Mouse (Mus musculus) midbrain, embryonic 12.5 days (tissue): ENCODE measurements around the gene Zfp704. TPM values are rescaled to one million over a fixed set of nuclear protein-coding genes. Genes with fewer than 3 reads are reported as not detected.

ENCODE experiments used
- ATAC-seq: fragments of 200-750 bp; cut with Nextera tagmentation; 2 replicates; pipeline ENCODE4 v1.8.0; 2017; ENCODE audit warnings: low read depth, moderate TSS enrichment, moderate library complexity; ENCODE audit not compliant: low FRiP score
- H3K27ac ChIP-seq: fragments of 300-500 bp; sonication (generic); replicated peaks from 2 replicates; pipeline ENCODE4 v1.5.1; 2016; ENCODE audit warnings: mild to moderate bottlenecking
- H3K27me3 ChIP-seq: fragments of 300-500 bp; sonication (generic); 2 replicates; pipeline ENCODE4 v1.6.1; 2016; ENCODE audit warnings: mild to moderate bottlenecking
- H3K36me3 ChIP-seq: fragments of 300-500 bp; sonication (generic); 2 replicates; pipeline ENCODE4 v1.6.1; 2016
- H3K4me1 ChIP-seq: fragments of 300-500 bp; sonication (generic); 2 replicates; pipeline ENCODE4 v1.6.1; 2016
- H3K4me2 ChIP-seq: fragments of 300-500 bp; sonication (generic); replicated peaks from 2 replicates; pipeline ENCODE4 v1.6.1; 2016; ENCODE audit warnings: mild to moderate bottlenecking, moderate library complexity
- H3K4me3 ChIP-seq: fragments of 300-500 bp; sonication (generic); 2 replicates; pipeline ENCODE4 v1.5.1; 2016; ENCODE audit warnings: mild to moderate bottlenecking
- H3K9ac ChIP-seq: fragments of 300-500 bp; sonication (generic); replicated peaks from 2 replicates; pipeline ENCODE4 v1.6.1; 2016; ENCODE audit warnings: mild to moderate bottlenecking, moderate library complexity
- H3K9me3 ChIP-seq: fragments of 300-500 bp; sonication (generic); 2 replicates; pipeline ENCODE4 v1.6.1; 2016; ENCODE audit warnings: mild to moderate bottlenecking
- WGBS: fragments of 180-500 bp; shearing (Covaris S2); methylation state at CpG from one replicate; pipeline ENCODE4 v1.1.7; 2016; 5-methylcytosine and 5-hydroxymethylcytosine counted together
- polyA plus RNA-seq: library from polyadenylated mRNA; unstranded; fragments of >200 nt; fragmentation: Nextera tagmentation; extraction: Ambion mirVana; gene quantifications from 2 replicates; pipeline ENCODE4 v1.2.1, GENCODE M21; 2016

Gene Zfp704
- polyA plus RNA-seq, 1 experiment from 2014 or later: 6.9 TPM

DNA sequence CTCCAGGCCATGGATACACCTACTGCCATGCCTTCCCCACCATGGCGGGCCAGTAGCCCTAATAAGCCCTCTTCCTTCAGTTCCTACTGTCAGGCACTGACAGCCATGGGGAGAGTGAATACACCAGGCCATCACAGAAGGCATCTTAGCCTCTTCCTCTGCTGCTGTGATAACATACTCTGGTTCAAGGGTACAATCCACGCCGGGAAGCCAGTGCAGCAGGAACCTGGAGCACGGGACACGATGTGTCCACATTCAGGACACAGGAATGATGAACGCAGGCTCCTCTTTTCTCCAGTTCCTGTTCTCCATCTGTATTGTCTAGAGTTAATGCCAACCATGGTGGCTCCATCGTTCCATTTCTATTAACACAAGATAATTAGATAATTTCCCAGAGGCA lies 165.9 kb downstream of the Zfp704 start:
- Histone ChIP-seq H3K4me3 (no peak overlapping the region), H3K9me3 (no peaks in the 10 kb centered on the region), H3K27me3 (no peaks in the 10 kb centered on the region), H3K9ac (no peak overlapping the region), H3K4me2 (no peak overlapping the region), H3K27ac (no peak overlapping the region), H3K36me3 (peaks cover 18% of the 10 kb centered on the region), H3K4me1 (no peaks in the 10 kb centered on the region)
- WGBS: 94% methylated on average over 7 of the region's 7 CpGs
- ATAC-seq: no peak

DNA sequence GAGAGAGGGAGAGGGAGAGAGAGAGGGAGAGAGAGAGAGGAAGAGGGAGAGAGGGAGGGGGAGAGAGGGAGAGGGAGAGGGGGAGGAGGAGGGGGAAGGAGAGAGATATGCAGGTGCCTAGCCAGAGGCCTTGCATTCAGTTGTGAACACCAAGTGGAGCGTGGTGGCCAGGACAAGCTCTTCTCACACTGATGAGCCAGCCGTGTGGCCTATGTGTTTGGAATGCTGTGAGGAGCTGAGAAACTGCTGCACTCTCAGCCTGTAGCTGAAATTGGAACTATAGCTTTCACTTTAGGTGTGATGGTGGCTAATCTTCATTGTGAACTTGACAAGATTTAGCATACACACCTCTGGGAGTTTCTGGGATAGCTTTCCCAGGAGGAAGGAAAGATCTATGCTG lies 166.4 kb downstream of the Zfp704 start:
- Histone ChIP-seq H3K9ac (no peak overlapping the region), H3K36me3 (peaks cover 18% of the 10 kb centered on the region), H3K4me3 (no peak overlapping the region), H3K9me3 (no peaks in the 10 kb centered on the region), H3K4me2 (no peak overlapping the region), H3K27me3 (no peaks in the 10 kb centered on the region), H3K4me1 (no peaks in the 10 kb centered on the region), H3K27ac (no peak overlapping the region)
- no peak for ATAC-seq
- 81% methylated on average over 2 of the region's 2 CpGs for WGBS

DNA sequence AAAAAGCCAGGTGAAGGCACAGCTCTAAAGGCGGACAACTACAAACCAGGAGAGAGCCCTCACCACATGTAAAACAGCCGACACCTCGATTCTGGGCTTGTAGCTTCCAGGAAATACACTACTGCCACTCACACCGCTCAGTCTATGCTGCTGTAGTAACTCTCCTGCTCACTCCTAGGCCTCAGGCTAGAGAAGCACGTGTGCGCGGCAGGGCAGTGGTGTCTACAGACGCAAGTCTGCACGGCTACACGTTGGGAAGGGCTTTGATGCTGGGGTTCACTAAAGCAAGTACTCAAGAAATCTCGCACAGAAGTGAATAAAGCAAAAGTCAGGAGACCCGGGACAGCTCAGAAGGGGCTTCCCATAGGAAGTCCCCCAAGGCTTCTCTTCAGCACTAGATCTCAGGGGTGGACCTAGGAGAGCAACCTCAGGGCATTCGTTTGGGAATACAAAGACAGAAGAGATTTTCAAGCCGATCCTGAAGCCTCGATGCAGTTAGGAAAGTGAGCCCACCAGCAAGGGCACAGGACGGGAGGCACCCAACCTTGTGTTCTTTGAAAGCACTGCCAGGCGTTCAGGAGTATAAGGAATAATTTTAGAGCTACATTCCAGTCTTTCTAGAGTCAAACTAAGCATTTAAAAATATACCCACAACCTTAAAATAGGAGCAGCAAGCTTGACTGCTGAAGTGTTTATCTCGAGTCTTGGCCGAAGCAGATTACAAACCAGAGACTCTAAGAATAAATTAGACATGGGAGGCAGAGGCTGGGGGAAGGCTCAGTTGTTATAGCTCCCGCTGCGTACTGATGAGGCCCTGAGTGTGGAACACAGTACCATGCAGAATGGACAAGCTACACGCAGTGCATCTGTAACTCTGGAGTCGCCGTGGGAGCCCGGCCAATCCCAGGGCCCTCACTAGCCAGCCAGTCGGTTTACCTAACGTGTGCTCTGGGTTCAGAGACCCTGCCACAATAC lies 168.0 kb downstream of the Zfp704 start:
- Histone ChIP-seq H3K4me3 (no peak overlapping the region), H3K27me3 (no peaks in the 10 kb centered on the region), H3K36me3 (peaks cover 18% of the 10 kb centered on the region), H3K4me1 (no peaks in the 10 kb centered on the region), H3K4me2 (no peak overlapping the region), H3K9me3 (no peaks in the 10 kb centered on the region), H3K27ac (no peak overlapping the region), H3K9ac (no peak overlapping the region)
- WGBS: 91% methylated on average over 27 of the region's 27 CpGs
- no peak for ATAC-seq

DNA sequence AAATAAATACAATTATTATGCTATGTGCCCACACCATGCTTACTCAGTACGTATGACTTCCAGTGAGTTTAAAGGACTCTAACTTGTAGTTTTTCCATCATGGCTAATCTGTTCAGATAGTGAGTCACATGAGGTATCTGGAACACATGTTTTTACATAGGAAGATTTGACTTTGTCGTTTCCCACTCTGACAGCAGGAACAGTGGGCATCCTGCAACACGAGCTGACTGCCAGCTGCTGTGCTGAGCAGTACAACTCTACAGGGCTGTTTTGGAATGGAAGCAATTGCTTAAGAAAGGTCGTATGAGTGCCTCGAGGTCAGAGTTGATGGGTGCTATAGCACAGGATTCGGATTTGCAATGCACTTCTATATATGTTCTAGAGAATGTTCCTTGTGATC lies 169.4 kb downstream of the Zfp704 start:
- H3K27me3 ChIP-seq: no peaks in the 10 kb centered on the region
- no peaks in the 10 kb centered on the region for H3K4me1 ChIP-seq
- no peak overlapping the region for H3K9ac ChIP-seq
- peaks cover 15% of the 10 kb centered on the region for H3K36me3 ChIP-seq
- WGBS: 89% methylated on average over 6 of the region's 6 CpGs
- H3K4me2 ChIP-seq: no peak overlapping the region
- H3K9me3 ChIP-seq: no peaks in the 10 kb centered on the region
- no peak overlapping the region for H3K4me3 ChIP-seq
- ATAC-seq: no peak
- no peak overlapping the region for H3K27ac ChIP-seq

DNA sequence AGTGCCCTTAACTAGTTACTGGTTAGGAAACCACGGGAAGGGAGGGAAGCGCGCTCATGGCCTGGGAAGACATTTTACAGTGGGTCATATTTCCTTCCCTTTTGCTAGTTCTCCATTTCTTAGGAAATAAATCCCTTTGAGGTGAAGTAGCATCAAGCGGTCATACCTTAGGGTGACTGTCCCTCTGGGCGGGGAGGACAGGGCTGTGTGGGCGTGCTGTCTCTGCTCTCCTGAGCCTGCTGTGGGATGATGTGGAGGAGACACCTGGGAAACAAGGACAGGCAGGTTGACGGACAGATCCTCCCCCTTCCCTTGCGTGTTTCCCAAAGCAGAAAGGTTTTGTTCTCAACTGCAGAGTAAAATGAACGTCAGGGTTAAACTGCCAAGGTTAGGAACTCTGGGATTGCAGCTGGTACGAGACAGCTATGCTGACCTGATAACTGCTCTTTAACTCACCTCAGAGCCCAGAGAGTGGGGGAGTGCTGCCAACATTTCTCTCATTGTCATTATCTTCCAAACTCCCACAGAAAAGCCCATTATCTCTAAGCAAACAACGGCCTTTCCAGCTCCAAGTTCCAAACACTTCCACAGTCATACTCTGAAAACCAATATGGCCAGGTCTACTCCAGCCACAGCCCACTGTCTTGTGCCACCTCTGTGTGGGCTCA lies 170.1 kb downstream of the Zfp704 start:
- ATAC-seq: no peak
- H3K4me3 ChIP-seq: no peak overlapping the region
- H3K9me3 ChIP-seq: no peaks in the 10 kb centered on the region
- peaks cover 15% of the 10 kb centered on the region for H3K36me3 ChIP-seq
- 90% methylated on average over 11 of the region's 11 CpGs for WGBS
- H3K27me3 ChIP-seq: no peaks in the 10 kb centered on the region
- H3K4me2 ChIP-seq: no peak overlapping the region
- H3K9ac ChIP-seq: no peak overlapping the region
- no peak overlapping the region for H3K27ac ChIP-seq
- no peaks in the 10 kb centered on the region for H3K4me1 ChIP-seq

DNA sequence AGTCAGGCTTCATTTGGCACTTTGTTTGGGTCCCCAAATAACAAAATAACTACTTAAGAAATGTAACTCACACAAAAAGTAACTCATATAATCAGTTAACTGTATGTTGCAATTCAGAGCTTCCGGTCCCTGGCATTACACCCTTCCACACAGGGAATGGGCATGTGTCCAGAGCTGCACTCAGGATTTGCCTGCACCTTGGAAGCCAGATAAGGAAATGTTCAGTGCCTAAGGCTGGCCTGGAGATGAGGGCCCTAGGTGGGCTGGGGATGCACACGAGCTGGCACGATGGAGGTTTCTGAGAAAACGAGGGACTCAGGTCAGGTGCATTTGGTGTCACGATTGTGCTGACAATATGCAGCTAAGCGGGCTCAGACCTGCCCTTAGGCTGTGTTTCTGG lies 173.6 kb downstream of the Zfp704 start:
- H3K9me3 ChIP-seq: no peaks in the 10 kb centered on the region
- no peak for ATAC-seq
- 89% methylated on average over 6 of the region's 6 CpGs for WGBS
- no peak overlapping the region for H3K9ac ChIP-seq
- no peak overlapping the region for H3K4me2 ChIP-seq
- no peak overlapping the region for H3K27ac ChIP-seq
- H3K4me1 ChIP-seq: no peaks in the 10 kb centered on the region
- no peak overlapping the region for H3K4me3 ChIP-seq
- H3K36me3 ChIP-seq: peaks cover 15% of the 10 kb centered on the region
- H3K27me3 ChIP-seq: no peaks in the 10 kb centered on the region

DNA sequence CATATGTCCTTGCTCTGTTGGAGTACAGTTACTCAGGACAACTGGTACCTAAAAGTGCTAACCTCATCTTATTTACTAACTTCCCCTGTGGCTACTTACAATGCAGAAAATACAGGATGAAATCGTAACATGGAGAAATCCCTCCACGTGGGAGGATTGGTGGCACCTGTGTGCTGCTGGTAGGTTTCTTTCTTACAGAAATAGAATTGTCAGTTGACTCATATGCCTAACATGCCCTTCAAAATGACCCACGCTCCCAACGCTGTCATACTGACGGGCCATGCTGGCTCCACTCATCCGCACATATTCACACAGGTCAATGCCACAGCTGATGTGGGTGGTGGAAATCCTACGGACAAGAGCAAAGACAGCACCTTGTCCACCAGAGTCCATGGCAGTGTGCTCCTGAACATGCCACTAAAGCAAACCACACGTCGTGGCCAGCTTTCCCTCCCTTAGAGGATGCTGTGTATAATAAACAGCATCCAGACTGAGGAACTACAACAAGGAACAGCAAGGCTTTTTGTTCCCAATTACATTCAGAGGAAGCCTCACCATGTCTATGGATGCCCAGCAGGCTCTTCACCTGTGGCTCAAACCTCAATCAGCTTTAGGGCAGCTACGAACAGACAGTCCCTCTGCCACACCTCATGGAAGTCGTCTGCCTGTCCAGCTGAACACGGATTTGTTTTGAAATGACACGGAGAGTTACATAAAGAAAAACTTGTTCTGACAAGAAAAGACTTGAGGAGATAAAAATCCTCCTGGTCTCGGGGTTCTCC lies 175.3 kb downstream of the Zfp704 start:
- Histone ChIP-seq H3K36me3 (peaks cover 15% of the 10 kb centered on the region), H3K4me1 (no peaks in the 10 kb centered on the region), H3K9me3 (no peaks in the 10 kb centered on the region), H3K4me3 (no peak overlapping the region), H3K27ac (no peak overlapping the region), H3K9ac (no peak overlapping the region), H3K4me2 (no peak overlapping the region), H3K27me3 (no peaks in the 10 kb centered on the region)
- ATAC-seq: no peak
- WGBS: 93% methylated on average over 14 of the region's 14 CpGs

DNA sequence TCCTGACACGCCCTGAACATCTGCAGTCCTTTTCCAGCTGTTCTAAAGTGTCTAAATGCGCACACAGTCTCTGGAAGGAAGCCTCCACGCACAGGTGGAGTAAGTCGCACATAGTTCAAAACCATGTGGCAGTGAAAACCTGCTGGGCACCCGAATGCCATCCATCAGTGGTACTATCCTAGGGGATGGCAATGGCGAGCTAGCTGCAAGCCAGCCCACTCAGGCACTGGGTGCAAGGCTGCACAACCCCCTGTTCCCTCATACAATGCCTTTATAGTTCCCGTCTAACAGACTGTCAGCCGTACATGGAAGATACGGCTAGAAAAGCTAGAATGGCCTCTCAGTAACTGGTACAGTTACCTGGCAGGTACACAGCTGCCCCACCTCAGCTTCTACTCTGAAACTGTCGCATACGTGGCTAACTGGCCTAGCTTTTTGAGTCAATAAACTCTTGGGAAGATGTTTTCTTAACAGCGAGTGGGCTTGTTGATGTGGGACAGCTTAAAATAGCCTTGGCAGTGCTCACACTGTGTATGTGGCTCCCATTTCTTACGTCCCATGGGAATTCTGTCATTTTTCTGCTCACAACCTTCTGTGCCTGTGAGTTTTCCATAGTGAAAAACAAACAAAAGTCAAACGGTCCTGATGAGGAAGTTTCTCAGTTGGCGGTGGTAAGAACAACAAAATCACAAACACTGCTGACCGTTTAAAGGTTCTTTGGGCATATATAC lies 176.9 kb downstream of the Zfp704 start:
- Histone ChIP-seq H3K27ac (no peak overlapping the region), H3K9me3 (no peaks in the 10 kb centered on the region), H3K27me3 (no peaks in the 10 kb centered on the region), H3K4me3 (no peak overlapping the region), H3K4me2 (no peak overlapping the region), H3K36me3 (peaks cover 10% of the 10 kb centered on the region), H3K9ac (no peak overlapping the region), H3K4me1 (no peaks in the 10 kb centered on the region)
- no peak for ATAC-seq
- 89% methylated on average over 16 of the region's 16 CpGs for WGBS

DNA sequence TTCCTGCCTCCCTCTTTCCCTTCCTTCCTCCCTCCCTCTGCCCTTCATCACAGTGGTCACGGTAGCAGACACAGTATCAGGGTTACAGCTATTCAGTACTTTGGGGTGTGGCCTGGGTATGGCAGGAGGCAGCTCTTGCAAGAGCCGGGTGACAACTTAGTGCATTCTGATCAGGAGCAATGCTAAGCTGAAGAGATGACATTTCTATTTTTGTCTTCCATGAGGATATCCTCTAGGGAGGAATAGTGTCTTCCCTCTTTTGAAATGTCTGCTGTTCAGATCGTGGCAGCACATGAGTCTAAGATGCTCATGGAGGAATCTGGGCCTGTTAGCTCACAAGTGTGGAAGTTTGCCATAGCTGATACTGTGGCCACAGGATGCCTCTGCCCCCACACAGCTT lies 177.7 kb downstream of the Zfp704 start:
- Histone ChIP-seq H3K4me1 (no peaks in the 10 kb centered on the region), H3K9me3 (no peaks in the 10 kb centered on the region), H3K36me3 (peaks cover 5% of the 10 kb centered on the region; the same call in 1 of the 2 replicates), H3K27ac (no peak overlapping the region), H3K27me3 (no peaks in the 10 kb centered on the region), H3K9ac (no peak overlapping the region), H3K4me2 (no peak overlapping the region), H3K4me3 (no peak overlapping the region)
- no peak for ATAC-seq
- WGBS: 84% methylated on average over 3 of the region's 3 CpGs

DNA sequence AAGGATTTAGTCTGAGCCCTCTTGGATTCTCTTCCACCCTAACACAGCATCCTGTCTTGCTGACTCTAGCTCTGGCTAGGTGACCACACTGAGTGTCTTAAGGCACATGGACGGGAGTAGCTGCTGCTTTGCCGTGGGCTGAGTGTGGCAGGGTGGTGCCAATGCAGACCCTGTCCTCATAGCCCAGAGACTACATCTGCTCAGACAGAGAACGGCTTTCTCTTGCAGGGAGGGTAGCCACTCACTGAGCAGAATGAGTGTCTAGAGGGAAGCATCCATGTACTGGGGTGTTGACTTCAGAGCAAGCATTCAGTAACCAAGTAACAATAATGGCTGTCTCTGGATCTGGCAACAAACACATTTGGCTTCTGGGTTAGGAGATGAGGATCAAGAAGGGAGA lies 179.9 kb downstream of the Zfp704 start:
- Histone ChIP-seq H3K9ac (no peak overlapping the region), H3K4me3 (no peak overlapping the region), H3K9me3 (no peaks in the 10 kb centered on the region), H3K27me3 (no peaks in the 10 kb centered on the region), H3K4me2 (no peak overlapping the region), H3K27ac (no peak overlapping the region), H3K4me1 (no peaks in the 10 kb centered on the region), H3K36me3 (no peaks in the 10 kb centered on the region)
- 96% methylated on average over 3 of the region's 3 CpGs for WGBS
- ATAC-seq: no peak

DNA sequence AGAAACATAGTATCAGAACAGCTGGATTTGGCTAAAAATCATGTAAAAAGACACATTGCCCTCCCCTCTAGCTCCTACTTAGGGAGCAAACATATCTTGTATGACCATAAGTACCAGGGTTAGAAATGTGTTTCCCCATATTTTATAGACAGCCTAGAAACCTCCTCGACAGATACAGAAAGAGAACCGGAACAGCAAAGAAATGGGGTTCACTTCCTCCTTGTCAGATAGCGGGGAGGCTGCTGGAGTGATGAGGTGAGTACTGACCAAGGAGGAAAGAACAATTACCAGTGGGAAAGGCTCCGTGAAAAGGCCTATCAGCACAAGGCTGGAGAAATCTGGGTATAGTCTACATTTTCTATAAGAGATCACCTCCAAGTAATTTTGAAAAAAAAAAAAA lies 182.1 kb downstream of the Zfp704 start:
- 89% methylated on average over 4 of the region's 4 CpGs for WGBS
- Histone ChIP-seq H3K4me1 (no peaks in the 10 kb centered on the region), H3K27me3 (no peaks in the 10 kb centered on the region), H3K36me3 (no peaks in the 10 kb centered on the region), H3K4me2 (no peak overlapping the region), H3K9me3 (no peaks in the 10 kb centered on the region), H3K4me3 (no peak overlapping the region), H3K27ac (no peak overlapping the region), H3K9ac (no peak overlapping the region)
- no peak for ATAC-seq
